Mouse (Mus musculus): Measurements from ENCODE around the gene Mkln1. TPM values are rescaled to one million over a fixed set of nuclear protein-coding genes. Genes with fewer than 3 reads are reported as not detected.
"Not testable (repeated sequence)": the region's sequence is repeated elsewhere in the genome, so short reads cannot be mapped to it uniquely, and the experiment has no call there.

Gene Mkln1
- polyA plus RNA-seq, 1 experiment: 153 TPM

- H3K9me3 ChIP-seq (replicated peaks; ENCODE audit: control insufficient read depth, insufficient read depth, low read length, poor library complexity, severe bottlenecking): no peaks in the 10 kb centered on the region
- TF ChIP-seq EP300 (IDR thresholded peaks at IDR 0.05; ENCODE audit: insufficient read depth, low read depth, low read length): no peak
- TF ChIP-seq CTCF (IDR thresholded peaks at IDR 0.05; ENCODE audit: low read depth, low read length): no peak
- no peak for TF ChIP-seq POLR2A (IDR thresholded peaks at IDR 0.05; ENCODE audit: insufficient read depth, low read length)
- H3K4me1 ChIP-seq (ENCODE audit: control insufficient read depth, insufficient read depth, low read length): no peaks in the 10 kb centered on the region
- H3K4me3 ChIP-seq (ENCODE audit: low read depth, low read length): no peak overlapping the region
- no peaks in the 10 kb centered on the region for H3K36me3 ChIP-seq (ENCODE audit: control insufficient read depth, insufficient read depth, low read length, poor library complexity, severe bottlenecking)
- H3K9ac ChIP-seq (ENCODE audit: low read depth, poor library complexity, severe bottlenecking): no peak overlapping the region
- no peak overlapping the region for H3K27ac ChIP-seq (ENCODE audit: insufficient read depth, low read length)
- H3K27me3 ChIP-seq (ENCODE audit: control insufficient read depth, insufficient read depth, low read length, poor library complexity, severe bottlenecking): no peaks in the 10 kb centered on the region
Measured at GRCm38 (mm10) chr6:31549361-31550051, 151.0 kb downstream of the Mkln1 start.

GRCm38 (mm10) chr6:31550876-31551532 is 152.5 kb downstream of the Mkln1 start:
- H3K9me3 ChIP-seq (replicated peaks; ENCODE audit: control insufficient read depth, insufficient read depth, low read length, poor library complexity, severe bottlenecking): no peaks in the 10 kb centered on the region
- no peaks in the 10 kb centered on the region for H3K36me3 ChIP-seq (ENCODE audit: control insufficient read depth, insufficient read depth, low read length, poor library complexity, severe bottlenecking)
- H3K4me3 ChIP-seq (ENCODE audit: low read depth, low read length): peak overlapping the region; percentile 24
- no peak overlapping the region for H3K27ac ChIP-seq (ENCODE audit: insufficient read depth, low read length)
- no peaks in the 10 kb centered on the region for H3K4me1 ChIP-seq (ENCODE audit: control insufficient read depth, insufficient read depth, low read length)
- TF ChIP-seq POLR2A (IDR thresholded peaks at IDR 0.05; ENCODE audit: insufficient read depth, low read length): no peak
- no peaks in the 10 kb centered on the region for H3K27me3 ChIP-seq (ENCODE audit: control insufficient read depth, insufficient read depth, low read length, poor library complexity, severe bottlenecking)
- no peak overlapping the region; the same call in 1 of the 2 replicates for H3K9ac ChIP-seq (ENCODE audit: low read depth, poor library complexity, severe bottlenecking)

DNA sequence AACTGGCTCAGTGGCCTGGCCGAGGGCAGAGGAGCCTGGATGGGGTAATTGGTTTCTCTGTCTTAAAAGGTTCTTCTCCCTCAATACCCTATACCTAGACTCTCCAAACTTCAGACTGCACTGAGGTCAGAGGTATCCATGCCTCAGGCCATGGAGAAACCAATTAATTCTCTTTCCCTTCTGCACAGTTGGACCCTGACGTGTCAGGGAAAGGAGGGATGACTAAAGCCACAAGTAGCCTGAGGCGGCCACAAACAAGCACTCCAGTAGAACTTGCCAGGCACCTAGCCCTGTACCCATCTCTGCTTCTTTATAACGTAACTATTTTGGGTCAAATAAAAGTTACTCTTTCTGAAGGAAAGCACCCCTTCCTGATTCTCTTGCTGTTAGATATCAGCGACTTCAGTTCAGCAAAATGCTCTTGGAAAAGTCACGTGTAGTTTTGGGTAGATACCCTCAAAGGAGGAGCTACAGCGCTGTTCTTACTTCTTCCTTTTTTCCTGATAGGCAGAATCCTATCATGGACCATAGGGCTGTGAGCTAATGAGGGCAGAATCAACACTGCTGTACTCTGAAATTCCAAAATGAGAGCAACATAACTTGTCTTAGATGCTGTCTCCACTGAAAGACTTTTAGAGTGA is 158.0 kb downstream of the Mkln1 start:
- Histone ChIP-seq H3K9me3 (replicated peaks; ENCODE audit: control insufficient read depth, insufficient read depth, low read length, poor library complexity, severe bottlenecking) (no peaks in the 10 kb centered on the region), H3K9ac (ENCODE audit: low read depth, poor library complexity, severe bottlenecking) (no peak overlapping the region), H3K4me3 (ENCODE audit: low read depth, low read length) (no peak overlapping the region), H3K27ac (ENCODE audit: insufficient read depth, low read length) (no peak overlapping the region), H3K27me3 (ENCODE audit: control insufficient read depth, insufficient read depth, low read length, poor library complexity, severe bottlenecking) (no peaks in the 10 kb centered on the region), H3K36me3 (ENCODE audit: control insufficient read depth, insufficient read depth, low read length, poor library complexity, severe bottlenecking) (no peaks in the 10 kb centered on the region), H3K4me1 (ENCODE audit: control insufficient read depth, insufficient read depth, low read length) (peaks cover 5% of the 10 kb centered on the region)
- no peak for TF ChIP-seq CTCF (IDR thresholded peaks at IDR 0.05; ENCODE audit: low read depth, low read length)
- TF ChIP-seq EP300 (IDR thresholded peaks at IDR 0.05; ENCODE audit: insufficient read depth, low read depth, low read length): no peak
- TF ChIP-seq POLR2A (IDR thresholded peaks at IDR 0.05; ENCODE audit: insufficient read depth, low read length): no peak

- H3K9me3 ChIP-seq (replicated peaks; ENCODE audit: control insufficient read depth, insufficient read depth, low read length, poor library complexity, severe bottlenecking): no peaks in the 10 kb centered on the region
- H3K27ac ChIP-seq (ENCODE audit: insufficient read depth, low read length): peak overlapping the region; percentile 21
- H3K4me1 ChIP-seq (ENCODE audit: control insufficient read depth, insufficient read depth, low read length): peaks cover 8% of the 10 kb centered on the region
- TF ChIP-seq CTCF (IDR thresholded peaks at IDR 0.05; ENCODE audit: low read depth, low read length) (no peak), EP300 (IDR thresholded peaks at IDR 0.05; ENCODE audit: insufficient read depth, low read depth, low read length) (peak; percentile 76; the same call in 1 of the 2 replicates)
- no peaks in the 10 kb centered on the region for H3K36me3 ChIP-seq (ENCODE audit: control insufficient read depth, insufficient read depth, low read length, poor library complexity, severe bottlenecking)
- H3K27me3 ChIP-seq (ENCODE audit: control insufficient read depth, insufficient read depth, low read length, poor library complexity, severe bottlenecking): peaks cover 12% of the 10 kb centered on the region
- H3K4me3 ChIP-seq (ENCODE audit: low read depth, low read length): no peak overlapping the region; the same call in none of the 2 replicates
- H3K9ac ChIP-seq (ENCODE audit: low read depth, poor library complexity, severe bottlenecking): no peak overlapping the region
Measured at GRCm38 (mm10) chr6:31560138-31560959, 161.8 kb downstream of the Mkln1 start.

DNA sequence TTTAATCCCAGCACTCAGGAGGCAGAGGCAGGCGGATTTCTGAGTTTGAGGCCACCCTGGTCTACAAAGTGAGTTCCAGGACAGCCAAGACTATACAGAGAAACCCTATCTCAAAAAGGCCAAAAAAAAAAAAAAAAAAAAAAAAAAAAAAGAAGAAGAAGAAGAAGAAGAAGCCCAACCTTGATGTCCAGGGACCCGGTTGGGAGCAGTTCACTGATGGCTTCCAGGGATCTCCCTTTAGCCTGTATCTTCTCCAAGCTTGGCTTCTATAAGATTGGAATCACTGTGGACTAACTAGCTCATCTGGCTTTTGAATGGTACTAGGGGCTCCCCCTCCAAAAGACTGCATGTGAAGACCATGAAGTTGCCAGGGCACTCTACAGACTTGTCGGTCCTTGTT is 163.4 kb downstream of the Mkln1 start:
- peaks cover 12% of the 10 kb centered on the region for H3K27me3 ChIP-seq (ENCODE audit: control insufficient read depth, insufficient read depth, low read length, poor library complexity, severe bottlenecking)
- H3K4me3 ChIP-seq (ENCODE audit: low read depth, low read length): peak overlapping the region; percentile 89
- H3K9me3 ChIP-seq (replicated peaks; ENCODE audit: control insufficient read depth, insufficient read depth, low read length, poor library complexity, severe bottlenecking); H3K36me3 ChIP-seq (ENCODE audit: control insufficient read depth, insufficient read depth, low read length, poor library complexity, severe bottlenecking); H3K4me1 ChIP-seq (ENCODE audit: control insufficient read depth, insufficient read depth, low read length); H3K27ac ChIP-seq (ENCODE audit: insufficient read depth, low read length): not testable (repeated sequence)
- H3K9ac ChIP-seq (ENCODE audit: low read depth, poor library complexity, severe bottlenecking): peak overlapping the region; percentile 71; the same call in 1 of the 2 replicates
